Mouse (Mus musculus) liver (tissue): ENCODE data around the gene Qk.

Experiments used
- DNase-seq: peaks from one replicate; pipeline ENCODE4 v3.0.0-alpha.2; 2020; ENCODE audit warnings: mixed read lengths

The Qk gene

GRCm38 (mm10) chr17:10236595-10236994 lies 83.1 kb downstream of the Qk start:
- DNase-seq, result no peak

- DNase-seq, result no peak
These were observed 87.2 kb downstream of the Qk start for GRCm38 (mm10) chr17:10232406-10232805.

GRCm38 (mm10) chr17:10227798-10228538 lies 91.7 kb downstream of the Qk start:
- no peak for DNase-seq

GRCm38 (mm10) chr17:10216164-10216563 lies 103.5 kb downstream of the Qk start:
- no peak for DNase-seq

- DNase-seq, result no peak
These were observed 110.4 kb downstream of the Qk start for GRCm38 (mm10) chr17:10209154-10209777.

GRCm38 (mm10) chr17:10198662-10199061 lies 121.0 kb downstream of the Qk start:
- no peak for DNase-seq

GRCm38 (mm10) chr17:10198231-10198630 lies 121.4 kb downstream of the Qk start:
- no peak for DNase-seq

- DNase-seq, result no peak
These were observed 124.0 kb downstream of the Qk start for GRCm38 (mm10) chr17:10195703-10196102.

GRCm38 (mm10) chr17:10190857-10191256 lies 128.8 kb downstream of the Qk start:
- DNase-seq, result no peak

GRCm38 (mm10) chr17:10188481-10188880 lies 131.2 kb downstream of the Qk start:
- DNase-seq, result no peak

- DNase-seq, result no peak
These were observed 132.1 kb downstream of the Qk start for GRCm38 (mm10) chr17:10187431-10188020.

GRCm38 (mm10) chr17:10181761-10182160 lies 137.9 kb downstream of the Qk start:
- no peak for DNase-seq

- no peak for DNase-seq
These were observed 142.6 kb downstream of the Qk start for GRCm38 (mm10) chr17:10177096-10177495.

GRCm38 (mm10) chr17:10161258-10161657 lies 158.4 kb downstream of the Qk start:
- DNase-seq, result no peak

- no peak for DNase-seq
These were observed 159.2 kb downstream of the Qk start for GRCm38 (mm10) chr17:10160415-10160814.

GRCm38 (mm10) chr17:10152808-10153413 lies 166.7 kb downstream of the Qk start:
- DNase-seq, result no peak
